Mouse (Mus musculus) bone marrow, adult 2 months (tissue): ENCODE measurements around the gene Lrch3.

Source experiments
- CTCF ChIP-seq: fragments of 200-500 bp; IDR thresholded peaks from 2 replicates; pipeline ENCODE4 v1.5.1; 2011; ENCODE audit warnings: low read length, control low read depth; ENCODE audit not compliant: control insufficient read depth, insufficient read depth
- POLR2A ChIP-seq: fragments of 200-500 bp; IDR thresholded peaks from 2 replicates; pipeline ENCODE4 v1.6.1; 2011; ENCODE audit warnings: low read depth, mild to moderate bottlenecking, control low read depth, low read length, borderline replicate concordance; ENCODE audit not compliant: control insufficient read depth

- TF ChIP-seq CTCF = no peak
- no peak for TF ChIP-seq POLR2A
Observed at GRCm38 (mm10) chr16:32948656-32949055, 34.8 kb downstream of the Lrch3 start.
